Mouse (Mus musculus) forebrain, embryonic 11.5 days (tissue): Measurements from ENCODE around the gene Leo1. TPM values are rescaled to one million over a fixed set of nuclear protein-coding genes. Genes with fewer than 3 reads are reported as not detected.

Experiments used
- ATAC-seq: fragments of 200-750 bp; cut with Nextera tagmentation; replicated peaks from 2 replicates; pipeline ENCODE4 v1.8.0; 2017; ENCODE audit warnings: moderate TSS enrichment; ENCODE audit not compliant: low FRiP score
- DNase-seq: peaks from one replicate; pipeline ENCODE4 v3.0.0-alpha.2; 2017; ENCODE audit warnings: low spot score
- H3K27ac ChIP-seq: fragments of 300-500 bp; sonication (generic); 2 replicates; pipeline ENCODE4 v1.5.1; 2014; ENCODE audit warnings: low read depth, low read length
- H3K27me3 ChIP-seq: fragments of 300-500 bp; sonication (generic); 2 replicates; pipeline ENCODE4 v1.6.1; 2014; ENCODE audit warnings: mild to moderate bottlenecking, low read length, mixed read lengths; ENCODE audit not compliant: control insufficient read depth, insufficient read depth
- H3K36me3 ChIP-seq: fragments of 300-500 bp; sonication (generic); 2 replicates; pipeline ENCODE4 v1.6.1; 2014; ENCODE audit warnings: mild to moderate bottlenecking, low read length, moderate library complexity, mixed read lengths; ENCODE audit not compliant: control insufficient read depth, insufficient read depth
- H3K4me1 ChIP-seq: fragments of 300-500 bp; sonication (generic); replicated peaks from 2 replicates; pipeline ENCODE4 v1.6.1; 2014; ENCODE audit warnings: low read length, mixed read lengths; ENCODE audit not compliant: control insufficient read depth, insufficient read depth
- H3K4me2 ChIP-seq: fragments of 300-500 bp; sonication (generic); 2 replicates; pipeline ENCODE4 v1.6.1; 2014; ENCODE audit warnings: low read depth, mild to moderate bottlenecking, low read length, moderate library complexity, mixed read lengths; ENCODE audit not compliant: severe bottlenecking
- H3K4me3 ChIP-seq: fragments of 300-500 bp; sonication (generic); 2 replicates; pipeline ENCODE4 v1.5.1; 2014; ENCODE audit warnings: low read depth, low read length
- H3K9ac ChIP-seq: fragments of 300-500 bp; sonication (generic); 2 replicates; pipeline ENCODE4 v1.6.1; 2014; ENCODE audit warnings: low read length
- H3K9me3 ChIP-seq: fragments of 300-500 bp; sonication (generic); 2 replicates; pipeline ENCODE4 v1.6.1; 2016; ENCODE audit warnings: low read length, mixed read lengths; ENCODE audit not compliant: control insufficient read depth
- WGBS: fragments of 180-500 bp; shearing (Covaris S2); extraction: QIAGEN DNeasy Blood & Tissue Kit; methylation state at CpG from one replicate; pipeline ENCODE4 v1.1.7; 2014; 5-methylcytosine and 5-hydroxymethylcytosine counted together
- polyA plus RNA-seq: library from polyadenylated mRNA; unstranded; fragments of >200 nt; fragmentation: Nextera tagmentation; extraction: Ambion mirVana; gene quantifications from 2 replicates; pipeline ENCODE4 v1.2.1, GENCODE M21; 2014

Gene Leo1
- polyA plus RNA-seq, 1 experiment from 2014 or later: 52.6 TPM

DNA sequence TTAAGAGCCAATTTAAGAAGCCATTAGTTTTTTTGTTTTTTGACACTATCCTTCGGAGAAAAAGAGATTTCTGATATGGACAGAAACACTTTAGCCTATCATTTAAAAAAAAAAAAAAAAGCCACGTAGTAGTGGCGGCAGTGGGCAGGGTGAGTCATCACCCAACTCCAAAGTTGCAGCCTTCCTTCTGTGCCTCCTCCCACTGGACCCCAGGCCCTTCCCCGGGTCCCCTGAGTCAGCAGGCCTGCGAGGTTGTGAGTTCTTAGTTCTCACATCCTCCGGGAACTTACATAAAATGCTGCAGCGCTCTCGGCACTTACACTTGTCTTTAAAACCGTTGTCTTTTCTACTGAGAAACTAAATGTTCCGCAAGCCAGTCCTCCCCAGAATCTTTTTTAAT lies 33.5 kb upstream of the Leo1 start:
- WGBS: 17% methylated on average over 10 of the region's 10 CpGs

DNA sequence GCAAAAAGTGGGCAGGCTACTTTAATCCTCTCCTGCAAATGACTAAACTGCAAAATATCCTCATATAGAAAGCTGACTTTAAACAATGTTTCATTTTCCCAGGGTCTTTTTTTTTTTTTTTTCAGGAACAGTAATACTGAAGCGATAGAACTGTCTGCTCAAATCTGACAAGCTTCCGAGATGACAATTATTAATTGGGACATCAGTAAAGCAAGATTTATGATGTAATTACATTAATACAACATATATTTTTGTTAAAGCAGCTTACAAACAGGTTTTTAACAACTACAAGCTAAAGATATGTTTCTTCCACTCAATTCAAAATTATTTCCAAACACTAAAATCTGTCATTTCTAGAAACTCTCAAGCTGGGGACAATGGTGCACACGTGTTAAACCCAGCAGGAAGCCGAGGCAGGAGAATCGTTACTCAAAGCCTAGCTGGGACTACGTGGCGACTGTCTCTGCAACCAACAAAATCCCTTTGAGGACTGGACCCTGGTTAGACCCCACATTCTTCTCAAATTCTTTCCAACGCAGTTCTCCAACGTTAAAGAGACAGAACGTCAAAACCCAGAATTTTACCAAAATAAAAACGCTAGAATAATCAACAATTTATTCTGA lies 33.0 kb upstream of the Leo1 start:
- peak overlapping the region; percentile 89 for H3K4me3 ChIP-seq
- 4% methylated on average over 11 of the region's 11 CpGs for WGBS
- H3K9ac ChIP-seq: peak overlapping the region; percentile 95
- ATAC-seq (no peak), DNase-seq (no peak)
- 0 out of 2 replicates have a peak, but pooled peaks cover 5% of the 10 kb centered on the region for H3K4me1 ChIP-seq
- H3K27me3 ChIP-seq: no peaks in the 10 kb centered on the region
- peak overlapping the region; percentile 99; the same call in 1 of the 2 replicates for H3K27ac ChIP-seq
- H3K36me3 ChIP-seq: no peaks in the 10 kb centered on the region
- H3K9me3 ChIP-seq: no peaks in the 10 kb centered on the region
- peak overlapping the region; percentile 53 for H3K4me2 ChIP-seq

More for the DNA sequence above, 33.5 kb upstream of the Leo1 start:
- Histone ChIP-seq H3K27ac (no peak overlapping the region), H3K27me3 (no peaks in the 10 kb centered on the region), H3K36me3 (no peaks in the 10 kb centered on the region), H3K4me3 (peak overlapping the region; percentile 89), H3K9me3 (no peaks in the 10 kb centered on the region), H3K4me1 (0 out of 2 replicates have a peak, but pooled peaks cover 5% of the 10 kb centered on the region), H3K4me2 (peak overlapping the region; percentile 53), H3K9ac (peak overlapping the region; percentile 20)
- DNase-seq (no peak), ATAC-seq (no peak)

DNA sequence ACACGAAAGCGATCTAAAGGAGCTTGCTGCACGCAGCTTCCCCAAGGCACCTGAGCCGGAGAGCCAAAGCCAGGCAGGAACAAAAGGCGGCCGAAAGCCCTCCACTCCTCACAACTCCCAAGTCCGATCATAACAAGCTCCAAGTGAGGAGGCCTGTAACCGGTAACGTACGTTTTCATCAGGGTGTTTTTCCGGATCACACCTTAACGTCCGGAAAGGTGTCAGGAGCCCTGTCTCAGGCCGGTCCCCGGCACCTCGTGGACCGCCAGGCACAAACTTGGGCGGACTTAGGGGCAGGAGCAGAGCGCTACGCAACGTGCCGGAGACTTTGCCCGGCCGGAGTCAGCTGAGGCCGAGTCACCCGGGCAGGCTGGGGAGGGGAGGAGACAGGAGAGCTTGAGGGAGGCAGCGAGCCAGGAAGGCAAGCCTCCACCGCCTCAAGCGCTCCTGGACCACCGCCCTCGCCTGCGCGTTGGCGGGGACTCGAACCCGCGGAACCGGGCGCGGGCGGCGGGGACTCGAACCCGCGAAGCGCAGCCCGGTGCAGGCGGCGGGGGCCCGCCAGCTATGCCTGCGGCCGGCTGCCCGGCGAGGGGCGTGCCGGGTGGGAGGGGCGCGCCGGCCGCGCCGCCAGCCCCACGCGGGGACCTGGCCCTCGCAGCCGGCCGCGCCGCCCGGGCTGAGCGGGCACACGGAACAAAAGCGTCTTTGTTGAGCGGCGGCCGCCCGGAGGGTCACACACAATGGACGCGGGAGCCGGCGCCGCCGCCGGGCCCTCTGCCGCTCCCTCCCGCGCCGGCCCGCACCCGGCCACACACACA lies 32.1 kb upstream of the Leo1 start:
- Histone ChIP-seq H3K36me3 (no peaks in the 10 kb centered on the region), H3K27me3 (no peaks in the 10 kb centered on the region), H3K9me3 (no peaks in the 10 kb centered on the region), H3K4me1 (0 out of 2 replicates have a peak, but pooled peaks cover 3% of the 10 kb centered on the region), H3K9ac (peak overlapping the region; percentile 95), H3K4me2 (peak overlapping the region; percentile 53), H3K4me3 (peak overlapping the region; percentile 89), H3K27ac (peak overlapping the region; percentile 99)
- peak; percentile 82 for DNase-seq
- under 1% methylated on average over 61 of the region's 90 CpGs for WGBS
- ATAC-seq: peak; percentile 94

- Histone ChIP-seq H3K9ac (peak within 1 kb of the TSS; percentile 95), H3K27me3 (no peaks in the 10 kb centered on the region), H3K27ac (peak within 1 kb of the TSS; percentile 99), H3K4me1 (0 out of 2 replicates have a peak, but pooled peaks cover 3% of the 10 kb centered on the region), H3K9me3 (no peaks in the 10 kb centered on the region), H3K4me2 (peak within 1 kb of the TSS; percentile 53), H3K36me3 (no peaks in the 10 kb centered on the region), H3K4me3 (peak within 1 kb of the TSS; percentile 89)
- DNase-seq (peak; percentile 98), ATAC-seq (peak; percentile 90)
- under 1% methylated on average over 58 of the region's 58 CpGs for WGBS
Observed at GRCm38 (mm10) chr9:75409852-75410378, 31.4 kb upstream of the Leo1 start, which contains the start of gene Mapk6. TSS of gene Mapk6 (minus strand) at chr9:75410005.

- 73% methylated on average over 6 of the region's 6 CpGs for WGBS
- Histone ChIP-seq H3K36me3 (no peaks in the 10 kb centered on the region), H3K27ac (no peak overlapping the region), H3K4me3 (no peak overlapping the region), H3K4me2 (no peak overlapping the region), H3K27me3 (no peaks in the 10 kb centered on the region), H3K9ac (no peak overlapping the region), H3K4me1 (0 out of 2 replicates have a peak, but pooled peaks cover 3% of the 10 kb centered on the region), H3K9me3 (no peaks in the 10 kb centered on the region)
- no peak for ATAC-seq
- no peak for DNase-seq
Observed at GRCm38 (mm10) chr9:75410868-75411487, 30.3 kb upstream of the Leo1 start.

DNA sequence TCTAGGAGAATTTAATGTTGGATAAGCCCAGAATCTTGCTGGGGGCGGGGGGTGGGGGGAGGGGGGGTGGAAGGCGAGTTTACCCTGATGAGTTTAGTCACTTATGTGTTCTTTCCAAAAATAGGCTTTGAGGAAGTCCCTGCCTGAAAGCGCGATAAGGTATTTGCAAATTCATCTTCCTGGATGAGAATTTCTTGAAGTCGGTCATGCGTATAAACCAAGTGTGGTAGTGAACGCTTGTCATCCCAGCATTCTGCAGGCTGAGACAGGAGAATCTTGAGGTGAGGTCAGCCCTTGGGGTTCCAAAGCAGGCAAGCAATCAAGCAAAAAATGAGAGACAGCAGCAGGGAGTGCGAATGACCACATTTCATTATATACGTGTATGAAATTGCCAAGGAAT lies 29.7 kb upstream of the Leo1 start:
- 0 out of 2 replicates have a peak, but pooled peaks cover 2% of the 10 kb centered on the region for H3K4me1 ChIP-seq
- WGBS: 90% methylated on average over 9 of the region's 9 CpGs

GRCm38 (mm10) chr9:75413206-75413605 lies 28.1 kb upstream of the Leo1 start:
- Histone ChIP-seq H3K4me3 (no peak overlapping the region), H3K27me3 (no peaks in the 10 kb centered on the region), H3K9ac (no peak overlapping the region), H3K27ac (no peak overlapping the region), H3K36me3 (no peaks in the 10 kb centered on the region), H3K9me3 (no peaks in the 10 kb centered on the region), H3K4me2 (no peak overlapping the region), H3K4me1 (no peaks in the 10 kb centered on the region)
- DNase-seq (no peak), ATAC-seq (no peak)
- 67% methylated on average over 5 of the region's 5 CpGs for WGBS

More for the DNA sequence above, 29.7 kb upstream of the Leo1 start:
- no peak overlapping the region for H3K4me2 ChIP-seq
- H3K27me3 ChIP-seq: no peaks in the 10 kb centered on the region
- no peak overlapping the region for H3K27ac ChIP-seq
- H3K9ac ChIP-seq: no peak overlapping the region
- H3K36me3 ChIP-seq: no peaks in the 10 kb centered on the region
- DNase-seq: no peak
- ATAC-seq: no peak
- no peak overlapping the region for H3K4me3 ChIP-seq
- no peaks in the 10 kb centered on the region for H3K9me3 ChIP-seq

GRCm38 (mm10) chr9:75414204-75414603 lies 27.1 kb upstream of the Leo1 start:
- 52% methylated on average over 5 of the region's 5 CpGs for WGBS
- H3K36me3 ChIP-seq: no peaks in the 10 kb centered on the region
- DNase-seq (no peak), ATAC-seq (no peak)
- no peaks in the 10 kb centered on the region for H3K9me3 ChIP-seq
- no peak overlapping the region for H3K4me2 ChIP-seq
- no peak overlapping the region for H3K4me3 ChIP-seq
- no peaks in the 10 kb centered on the region for H3K27me3 ChIP-seq
- H3K4me1 ChIP-seq: no peaks in the 10 kb centered on the region
- no peak overlapping the region for H3K9ac ChIP-seq
- no peak overlapping the region for H3K27ac ChIP-seq
